Mouse (Mus musculus) splenic B cell, adult 2 months (primary cell): ENCODE results near the gene Ncor2.

Experiments used
- DNase-seq: peaks from one replicate; pipeline ENCODE4 v3.0.0-alpha.2; 2011; ENCODE audit warnings: low read depth, low spot score
- H3K27me3 ChIP-seq: 2 replicates; pipeline ENCODE4 v1.6.1; 2012; ENCODE audit warnings: mild to moderate bottlenecking, low read length, moderate library complexity, mixed read lengths; ENCODE audit not compliant: control insufficient read depth, poor library complexity, insufficient read depth, severe bottlenecking
- H3K36me3 ChIP-seq: 2 replicates; pipeline ENCODE4 v1.6.1; 2012; ENCODE audit warnings: mild to moderate bottlenecking, low read length, moderate library complexity, mixed read lengths; ENCODE audit not compliant: control insufficient read depth, poor library complexity, insufficient read depth, severe bottlenecking

Ncor2 gene

DNA sequence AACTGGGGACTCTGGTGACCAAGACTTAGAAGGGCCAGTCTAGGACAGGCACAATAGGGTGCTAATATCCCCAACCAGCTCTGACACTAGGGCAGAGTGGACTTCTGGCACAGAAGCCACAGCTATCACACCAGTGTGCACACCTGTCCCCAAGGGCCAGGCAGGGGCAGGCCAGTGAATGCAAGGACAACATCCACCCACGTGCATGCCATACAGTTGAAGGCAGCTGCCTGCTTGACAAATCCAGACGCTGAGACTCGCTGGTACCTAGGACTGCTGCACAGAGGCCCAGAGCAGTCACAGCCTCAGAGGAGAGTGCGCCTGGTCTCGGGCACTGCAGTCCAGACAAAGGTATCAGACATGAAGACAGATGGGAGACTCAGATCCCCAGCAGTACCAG is 11.5 kb downstream of the Ncor2 start:
- DNase-seq: no peak
- no peaks in the 10 kb centered on the region for H3K27me3 ChIP-seq
- no peaks in the 10 kb centered on the region for H3K36me3 ChIP-seq

DNA sequence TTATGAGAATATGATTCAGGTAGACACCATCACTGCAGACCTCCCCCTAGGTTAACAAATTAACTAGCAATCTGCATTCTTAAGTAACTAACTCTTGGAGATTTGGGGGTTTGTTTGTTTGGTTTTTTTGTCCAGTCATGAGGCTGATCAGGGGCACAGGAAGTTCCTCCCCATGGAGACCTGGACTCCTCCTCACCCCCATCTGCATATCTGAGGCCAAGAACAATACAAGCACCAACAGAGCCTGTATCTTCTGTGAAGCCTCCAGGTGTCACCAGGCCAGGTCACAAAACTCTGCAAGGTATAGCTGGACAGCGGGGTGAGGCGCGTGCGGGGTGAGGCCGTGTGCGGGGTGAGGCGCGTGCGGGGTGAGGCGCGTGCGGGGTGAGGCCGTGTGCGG is 13.0 kb downstream of the Ncor2 start:
- Histone ChIP-seq H3K27me3 (no peaks in the 10 kb centered on the region), H3K36me3 (no peaks in the 10 kb centered on the region)
- no peak for DNase-seq

- no peaks in the 10 kb centered on the region for H3K27me3 ChIP-seq
- H3K36me3 ChIP-seq: no peaks in the 10 kb centered on the region
- DNase-seq: no peak
Measured at GRCm38 (mm10) chr5:125164465-125165167, 14.4 kb downstream of the Ncor2 start.

- no peaks in the 10 kb centered on the region for H3K36me3 ChIP-seq
- no peak for DNase-seq
- H3K27me3 ChIP-seq: no peaks in the 10 kb centered on the region
Measured at GRCm38 (mm10) chr5:125163441-125164050, 15.5 kb downstream of the Ncor2 start.

GRCm38 (mm10) chr5:125162461-125162860 is 16.6 kb downstream of the Ncor2 start:
- no peaks in the 10 kb centered on the region for H3K27me3 ChIP-seq
- no peak for DNase-seq
- no peaks in the 10 kb centered on the region for H3K36me3 ChIP-seq

- no peaks in the 10 kb centered on the region for H3K36me3 ChIP-seq
- DNase-seq: no peak
- H3K27me3 ChIP-seq: no peaks in the 10 kb centered on the region
Measured at GRCm38 (mm10) chr5:125159804-125160405, 19.1 kb downstream of the Ncor2 start.

DNA sequence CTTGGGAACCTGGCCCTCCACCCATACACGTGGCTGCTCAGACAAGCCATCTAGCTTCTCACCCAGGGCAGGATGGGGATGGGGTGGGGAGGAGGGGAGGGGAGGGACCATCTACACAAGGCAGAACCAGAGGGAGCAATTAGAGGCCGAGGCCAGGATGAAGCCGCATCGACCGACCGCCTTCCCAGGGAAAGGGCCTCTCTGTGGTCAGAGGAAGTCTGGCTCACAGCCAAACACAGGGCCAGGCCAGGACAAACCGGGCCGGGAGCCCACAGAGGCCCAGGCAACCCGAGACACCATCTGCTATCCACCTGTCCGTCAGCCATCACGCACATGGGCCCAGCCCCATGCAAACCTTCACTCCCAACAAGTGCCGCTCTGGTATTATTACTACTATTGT is 19.7 kb downstream of the Ncor2 start:
- DNase-seq: no peak
- Histone ChIP-seq H3K27me3 (no peaks in the 10 kb centered on the region), H3K36me3 (no peaks in the 10 kb centered on the region)

- H3K36me3 ChIP-seq: no peaks in the 10 kb centered on the region
- H3K27me3 ChIP-seq: no peaks in the 10 kb centered on the region
- peak; percentile 74 for DNase-seq
Measured at GRCm38 (mm10) chr5:125158232-125158961, 20.6 kb downstream of the Ncor2 start.

- no peak for DNase-seq
- Histone ChIP-seq H3K36me3 (no peaks in the 10 kb centered on the region), H3K27me3 (no peaks in the 10 kb centered on the region)
Measured at GRCm38 (mm10) chr5:125157375-125158033, 21.5 kb downstream of the Ncor2 start.

DNA sequence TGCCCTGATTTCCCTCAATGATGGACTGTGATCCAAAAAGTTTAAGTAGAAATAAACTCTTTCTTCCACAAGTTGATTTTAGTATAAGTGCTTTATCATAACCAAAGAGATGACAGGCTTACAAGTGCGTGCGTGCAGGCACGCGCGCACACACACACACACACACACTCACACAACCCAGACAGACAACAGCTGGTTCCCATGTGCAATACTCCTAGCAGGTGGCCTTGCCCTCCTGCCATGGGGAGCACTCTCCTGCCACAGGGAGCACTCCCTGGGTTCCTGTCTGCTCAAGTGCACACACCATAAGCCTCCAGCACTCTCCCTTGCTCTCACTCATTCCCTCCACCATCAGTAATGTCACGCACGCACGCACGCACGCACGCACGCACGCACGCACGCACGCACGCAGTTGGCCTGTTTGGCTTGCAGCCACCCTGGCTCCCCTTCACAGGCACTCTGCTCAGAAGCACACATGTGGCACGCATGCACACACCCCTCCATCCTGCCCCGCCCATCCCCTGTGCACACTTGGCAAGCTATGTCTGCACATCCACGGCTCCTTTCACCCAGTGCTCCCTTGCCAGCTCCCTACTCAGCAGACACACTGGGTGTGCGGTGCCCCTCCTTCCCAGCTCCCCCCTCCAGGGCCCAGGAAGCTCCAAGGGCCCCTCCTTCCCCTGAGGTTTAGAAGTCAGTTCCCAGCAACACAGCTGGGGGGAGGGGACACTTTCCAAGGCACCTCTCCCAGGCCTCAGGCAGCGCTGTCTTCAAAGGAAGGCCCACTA is 22.4 kb downstream of the Ncor2 start:
- DNase-seq: peak; percentile 54
- Histone ChIP-seq H3K27me3 (no peaks in the 10 kb centered on the region), H3K36me3 (no peaks in the 10 kb centered on the region)

- Histone ChIP-seq H3K36me3 (no peaks in the 10 kb centered on the region), H3K27me3 (no peaks in the 10 kb centered on the region)
- no peak for DNase-seq
Measured at GRCm38 (mm10) chr5:125155451-125155850, 23.6 kb downstream of the Ncor2 start.

DNA sequence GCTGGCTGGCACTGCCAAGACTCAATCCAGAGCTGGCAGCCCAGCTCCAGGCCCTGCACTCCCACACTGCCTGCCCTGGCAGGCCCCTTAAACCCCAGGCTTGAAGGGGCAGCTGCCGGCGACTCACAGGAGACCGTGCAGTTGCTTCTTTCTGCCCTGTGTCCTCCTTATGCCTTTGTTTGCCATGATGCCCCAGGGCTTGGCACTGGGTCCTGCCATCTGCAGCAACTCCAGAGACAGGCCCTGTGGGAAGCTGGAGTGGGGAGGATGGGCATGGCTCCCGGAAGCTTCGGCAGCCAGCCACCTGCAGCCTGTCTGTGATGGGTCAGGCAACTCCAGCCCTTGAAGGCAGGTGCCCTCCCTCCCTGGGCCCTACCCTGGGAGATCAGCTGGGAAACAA is 24.0 kb downstream of the Ncor2 start:
- H3K27me3 ChIP-seq: no peaks in the 10 kb centered on the region
- no peaks in the 10 kb centered on the region for H3K36me3 ChIP-seq
- DNase-seq: no peak

- Histone ChIP-seq H3K27me3 (no peaks in the 10 kb centered on the region), H3K36me3 (no peaks in the 10 kb centered on the region; the same call in 1 of the 2 replicates)
- no peak for DNase-seq
Measured at GRCm38 (mm10) chr5:125154178-125154577, 24.8 kb downstream of the Ncor2 start.

- Histone ChIP-seq H3K27me3 (no peaks in the 10 kb centered on the region), H3K36me3 (no peaks in the 10 kb centered on the region; the same call in 1 of the 2 replicates)
- no peak for DNase-seq
Measured at GRCm38 (mm10) chr5:125153201-125153816, 25.7 kb downstream of the Ncor2 start.
